Mouse (Mus musculus) forebrain, embryonic 12.5 days (tissue): Measurements from ENCODE around the gene Krtap1-4. TPM values are rescaled to one million over a fixed set of nuclear protein-coding genes. Genes with fewer than 3 reads are reported as not detected.

Experiments
- ATAC-seq: fragments of 200-750 bp; cut with Nextera tagmentation; 2 replicates; pipeline ENCODE4 v1.8.0; 2017; ENCODE audit warnings: moderate TSS enrichment; ENCODE audit not compliant: low FRiP score
- H3K27ac ChIP-seq: fragments of 300-500 bp; sonication (generic); 2 replicates; pipeline ENCODE4 v1.5.1; 2016; ENCODE audit warnings: mild to moderate bottlenecking
- H3K27me3 ChIP-seq: fragments of 300-500 bp; sonication (generic); 2 replicates; pipeline ENCODE4 v1.6.1; 2016; ENCODE audit warnings: mild to moderate bottlenecking
- H3K36me3 ChIP-seq: fragments of 300-500 bp; sonication (generic); replicated peaks from 2 replicates; pipeline ENCODE4 v1.6.1; 2016; ENCODE audit warnings: mild to moderate bottlenecking
- H3K4me1 ChIP-seq: fragments of 300-500 bp; sonication (generic); 2 replicates; pipeline ENCODE4 v1.6.1; 2016
- H3K4me2 ChIP-seq: fragments of 300-500 bp; sonication (generic); 2 replicates; pipeline ENCODE4 v1.6.1; 2016; ENCODE audit warnings: mild to moderate bottlenecking, moderate library complexity
- H3K4me3 ChIP-seq: fragments of 300-500 bp; sonication (generic); replicated peaks from 2 replicates; pipeline ENCODE4 v1.5.1; 2016; ENCODE audit warnings: mild to moderate bottlenecking
- H3K9ac ChIP-seq: fragments of 300-500 bp; sonication (generic); 2 replicates; pipeline ENCODE4 v1.6.1; 2016; ENCODE audit warnings: mild to moderate bottlenecking
- H3K9me3 ChIP-seq: fragments of 300-500 bp; sonication (generic); 2 replicates; pipeline ENCODE4 v1.6.1; 2016
- WGBS: fragments of 180-500 bp; shearing (Covaris S2); methylation state at CpG from one replicate; pipeline ENCODE4 v1.1.7; 2016; 5-methylcytosine and 5-hydroxymethylcytosine counted together
- polyA plus RNA-seq: library from polyadenylated mRNA; unstranded; fragments of >200 nt; fragmentation: Nextera tagmentation; extraction: Ambion mirVana; gene quantifications from 2 replicates; pipeline ENCODE4 v1.2.1, GENCODE M21; 2016

The Krtap1-4 gene
- polyA plus RNA-seq, 1 experiment from 2014 or later = not detected

DNA sequence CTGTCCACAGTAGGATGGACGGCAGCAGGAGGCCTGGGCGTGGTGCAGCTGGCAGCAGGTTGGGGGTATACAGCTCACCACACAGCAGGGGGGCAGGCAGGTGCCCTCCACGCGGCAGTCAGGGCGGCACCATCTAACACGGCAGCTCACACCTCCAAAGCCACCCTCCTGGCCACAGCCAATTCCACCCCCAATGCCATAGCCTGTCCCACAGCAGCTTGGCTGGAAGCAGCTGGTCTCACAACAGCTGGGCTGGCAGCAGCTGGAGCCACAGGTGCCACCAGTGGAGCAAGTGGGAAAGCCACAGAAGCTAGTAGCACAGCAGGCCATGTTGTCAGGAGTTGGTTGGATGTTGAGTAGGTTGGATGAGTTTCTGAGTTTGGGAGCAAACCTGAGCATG, 2.8 kb downstream of the Krtap1-4 start, which contains the start of gene Krtap1-5:
Krtap1-5 (minus strand) TSS at position 381 of the 400 bp plus-strand sequence.
- H3K9ac ChIP-seq = no peak within 1 kb of the TSS
- WGBS = 87% methylated on average over 6 of the region's 6 CpGs
- no peaks in the 10 kb centered on the region; the same call in 1 of the 2 replicates for H3K27me3 ChIP-seq
- H3K4me3 ChIP-seq = no peak within 1 kb of the TSS
- H3K4me2 ChIP-seq = no peak within 1 kb of the TSS
- no peak within 1 kb of the TSS for H3K27ac ChIP-seq
- no peaks in the 10 kb centered on the region for H3K9me3 ChIP-seq
- H3K4me1 ChIP-seq = no peaks in the 10 kb centered on the region
- no peaks in the 10 kb centered on the region for H3K36me3 ChIP-seq
- ATAC-seq = no peak

DNA sequence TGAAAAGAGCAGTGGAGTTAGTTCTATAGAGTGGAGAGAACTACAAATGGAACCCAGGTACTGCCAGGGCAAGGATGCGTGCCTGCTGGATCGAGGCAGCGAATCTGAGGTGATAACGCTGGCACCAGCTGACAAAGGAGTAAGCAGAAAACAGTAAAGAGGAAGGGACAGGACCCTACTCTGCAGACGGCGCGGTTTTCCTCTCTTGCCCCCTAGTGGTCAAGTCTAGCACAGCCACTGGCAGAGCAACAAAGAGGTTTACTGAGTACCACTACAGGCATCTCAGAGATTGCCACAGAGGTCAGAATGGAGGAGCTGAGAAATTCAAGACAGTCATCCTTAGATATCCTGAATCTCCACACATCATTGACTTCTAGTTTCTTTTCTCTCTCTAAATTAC, 9.3 kb downstream of the Krtap1-4 start:
- no peak overlapping the region for H3K4me3 ChIP-seq
- H3K36me3 ChIP-seq = no peaks in the 10 kb centered on the region
- peak overlapping the region; percentile 45 for H3K4me2 ChIP-seq
- ATAC-seq = peak; percentile 81; the same call in 1 of the 2 replicates
- H3K4me1 ChIP-seq = no peaks in the 10 kb centered on the region
- H3K27ac ChIP-seq = no peak overlapping the region
- no peaks in the 10 kb centered on the region for H3K9me3 ChIP-seq
- WGBS = 0% methylated on average over 7 of the region's 7 CpGs
- no peak overlapping the region for H3K9ac ChIP-seq
- no peaks in the 10 kb centered on the region for H3K27me3 ChIP-seq

DNA sequence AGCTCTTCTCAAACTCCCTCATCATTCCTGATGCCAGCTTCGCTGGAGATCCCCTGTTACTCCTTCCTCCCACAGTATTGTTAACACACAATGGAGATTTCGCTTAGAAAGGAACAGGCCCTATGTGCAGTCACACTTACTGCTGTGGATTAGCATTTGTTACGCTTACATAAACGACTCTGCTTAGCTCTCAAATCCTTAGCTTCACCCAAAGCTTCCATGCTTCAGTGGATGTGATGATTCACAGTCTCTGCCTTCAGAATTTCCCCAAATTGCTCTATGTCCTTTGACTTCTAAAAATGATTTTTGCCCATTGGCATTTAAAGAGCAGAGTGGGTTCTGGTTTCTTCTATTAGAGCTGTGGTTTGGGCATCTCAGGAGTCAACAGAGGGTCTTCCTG, 10.3 kb downstream of the Krtap1-4 start:
- H3K27me3 ChIP-seq = no peaks in the 10 kb centered on the region
- H3K4me3 ChIP-seq = no peak overlapping the region
- no peaks in the 10 kb centered on the region for H3K9me3 ChIP-seq
- no peak overlapping the region for H3K27ac ChIP-seq
- H3K4me1 ChIP-seq = no peaks in the 10 kb centered on the region
- 19% methylated on average over 4 of the region's 4 CpGs for WGBS
- no peak overlapping the region for H3K4me2 ChIP-seq
- ATAC-seq = no peak
- no peak overlapping the region for H3K9ac ChIP-seq
- no peaks in the 10 kb centered on the region for H3K36me3 ChIP-seq

DNA sequence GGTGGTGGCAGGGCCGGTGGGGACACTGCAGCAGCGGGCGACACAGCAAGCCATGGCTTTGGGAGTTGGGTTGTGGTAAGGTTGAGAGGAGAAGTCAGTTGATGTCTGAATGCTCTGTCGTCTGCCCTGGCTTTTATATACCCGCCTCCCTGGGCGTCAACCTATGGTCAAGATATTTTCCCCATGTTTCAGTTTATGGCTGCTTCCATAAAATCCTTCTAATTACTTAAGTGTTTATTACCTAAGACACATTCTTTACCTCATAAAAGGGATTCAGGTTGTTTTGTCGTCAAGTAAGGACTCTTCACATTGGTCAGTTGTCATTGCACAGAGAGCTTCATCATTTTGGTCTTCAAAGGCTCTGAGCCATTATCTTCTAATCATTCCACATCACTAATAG, 16.9 kb downstream of the Krtap1-4 start, which contains the start of gene Krtap3-1:
Krtap3-1 (minus strand) TSS at position 101 of the 400 bp plus-strand sequence.
- Histone ChIP-seq H3K27ac (no peak within 1 kb of the TSS), H3K4me3 (no peak within 1 kb of the TSS), H3K9ac (no peak within 1 kb of the TSS), H3K4me2 (no peak within 1 kb of the TSS), H3K27me3 (no peaks in the 10 kb centered on the region), H3K36me3 (no peaks in the 10 kb centered on the region), H3K4me1 (no peaks in the 10 kb centered on the region), H3K9me3 (no peaks in the 10 kb centered on the region)
- WGBS = 87% methylated on average over 7 of the region's 7 CpGs
- ATAC-seq = no peak

DNA sequence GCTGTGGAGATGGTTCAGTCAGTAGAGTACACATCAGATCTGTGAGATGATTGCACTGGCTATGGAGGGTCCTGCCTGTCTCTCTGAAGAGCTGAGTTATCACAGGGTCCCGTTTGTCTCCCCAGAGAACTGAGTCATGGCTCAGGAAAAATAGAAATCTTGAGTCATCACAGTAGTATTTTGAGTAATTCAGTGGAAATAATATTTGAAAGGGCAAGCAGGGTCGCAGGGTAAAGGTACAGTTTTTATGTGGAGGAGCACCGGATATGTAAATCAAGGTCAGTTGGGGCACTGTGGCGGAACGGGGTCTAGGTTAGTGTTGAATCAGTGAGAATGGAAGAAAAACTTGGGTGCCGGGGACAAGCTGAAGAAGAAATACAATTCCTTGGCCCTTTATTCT, 20.9 kb downstream of the Krtap1-4 start:
- H3K4me3 ChIP-seq = no peak overlapping the region
- H3K9ac ChIP-seq = no peak overlapping the region
- ATAC-seq = no peak
- H3K9me3 ChIP-seq = no peaks in the 10 kb centered on the region
- H3K4me2 ChIP-seq = no peak overlapping the region
- no peaks in the 10 kb centered on the region for H3K27me3 ChIP-seq
- no peaks in the 10 kb centered on the region for H3K4me1 ChIP-seq
- no peak overlapping the region for H3K27ac ChIP-seq
- WGBS = 82% methylated on average over 6 of the region's 6 CpGs
- H3K36me3 ChIP-seq = no peaks in the 10 kb centered on the region

DNA sequence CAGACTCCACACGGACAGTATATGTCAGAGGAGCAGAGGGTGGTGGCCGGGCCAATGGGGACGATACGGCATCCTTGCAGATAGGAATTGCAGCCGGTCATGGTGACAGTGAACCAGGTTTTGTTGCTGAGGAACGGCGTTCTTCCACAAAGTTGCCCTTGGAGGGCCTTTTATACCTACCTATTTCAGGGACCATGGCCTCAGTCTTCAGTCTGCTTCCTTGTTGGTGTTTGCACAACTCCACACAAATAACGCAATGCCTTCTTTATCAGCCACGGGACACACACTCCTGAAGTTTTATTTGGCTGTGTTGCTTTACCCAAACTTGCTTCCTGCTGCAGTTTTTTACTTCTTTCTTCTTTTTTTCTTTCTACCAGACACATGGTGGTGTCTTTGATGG, 24.1 kb downstream of the Krtap1-4 start, which contains the start of gene Gm11939:
Gm11939 (minus strand) TSS at position 101 of the 400 bp plus-strand sequence.
- ATAC-seq = no peak
- Histone ChIP-seq H3K27ac (no peak within 1 kb of the TSS), H3K36me3 (no peaks in the 10 kb centered on the region), H3K4me3 (no peak within 1 kb of the TSS), H3K9ac (no peak within 1 kb of the TSS), H3K4me2 (no peak within 1 kb of the TSS), H3K9me3 (no peaks in the 10 kb centered on the region), H3K27me3 (no peaks in the 10 kb centered on the region), H3K4me1 (no peaks in the 10 kb centered on the region)
- WGBS = 92% methylated on average over 9 of the region's 9 CpGs

DNA sequence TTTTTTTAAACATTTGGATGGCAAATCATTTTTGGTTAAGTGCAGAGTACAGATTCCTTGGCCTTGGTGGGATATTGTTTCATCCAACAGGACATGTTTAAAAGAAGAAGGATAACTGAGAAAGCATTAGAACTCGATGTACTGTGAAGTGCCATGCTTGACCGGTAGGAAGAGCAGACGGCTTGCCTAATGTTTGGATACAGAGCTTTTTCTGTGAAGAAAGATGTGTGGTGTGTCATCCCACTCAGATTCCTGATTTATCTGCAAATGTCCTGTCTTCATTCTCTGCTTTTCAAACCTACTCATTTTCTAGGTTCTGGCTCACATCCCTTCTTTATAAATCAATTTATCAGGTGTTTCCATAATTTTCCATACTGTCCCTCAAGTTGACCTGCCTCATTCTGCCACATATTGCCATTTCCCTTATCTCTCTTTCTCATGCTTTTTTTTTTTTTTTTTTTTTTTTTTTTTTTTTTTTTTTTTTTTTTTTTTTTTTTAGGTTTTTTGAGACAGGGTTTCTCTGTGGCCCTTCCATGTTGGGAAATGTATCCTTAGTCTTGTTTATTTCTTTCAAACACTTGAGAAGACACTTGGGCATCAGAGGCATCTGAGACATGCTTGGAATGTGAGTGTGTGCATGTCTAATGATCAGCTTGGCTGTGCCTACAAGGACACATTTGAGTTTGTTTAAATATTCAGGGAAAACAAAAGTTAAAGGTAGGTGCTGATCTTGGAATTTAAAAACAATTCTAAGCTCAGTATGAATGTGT, 25.3 kb downstream of the Krtap1-4 start:
- Histone ChIP-seq H3K27ac (no peak overlapping the region), H3K9ac (no peak overlapping the region), H3K36me3 (no peaks in the 10 kb centered on the region), H3K4me3 (no peak overlapping the region), H3K9me3 (no peaks in the 10 kb centered on the region), H3K27me3 (no peaks in the 10 kb centered on the region), H3K4me2 (no peak overlapping the region), H3K4me1 (no peaks in the 10 kb centered on the region)
- ATAC-seq = no peak
- WGBS = 96% methylated on average over 3 of the region's 3 CpGs

DNA sequence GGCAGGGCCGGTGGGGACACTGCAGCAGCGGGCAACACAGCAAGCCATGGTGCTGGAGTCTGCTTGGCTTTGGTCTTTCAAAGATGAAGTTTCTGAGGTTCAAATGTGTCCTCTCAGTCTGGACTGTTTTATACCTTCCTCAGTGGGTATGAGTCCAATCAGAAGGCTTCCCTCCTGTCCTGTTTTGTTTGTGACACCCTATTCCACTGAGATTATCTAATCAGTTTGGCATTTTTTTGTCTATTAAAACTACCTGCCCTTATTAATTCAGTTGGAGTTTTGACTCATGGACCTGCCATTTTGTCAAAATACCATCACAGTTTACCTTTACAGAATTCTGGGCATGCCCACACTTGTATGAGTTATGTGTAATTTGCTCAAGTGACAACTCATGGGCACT, 26.7 kb downstream of the Krtap1-4 start, which contains the start of gene Krtap3-2:
Krtap3-2 (minus strand) TSS at position 101 of the 400 bp plus-strand sequence.
- no peaks in the 10 kb centered on the region for H3K4me1 ChIP-seq
- no peak for ATAC-seq
- H3K4me3 ChIP-seq = no peak within 1 kb of the TSS
- H3K9ac ChIP-seq = no peak within 1 kb of the TSS
- no peaks in the 10 kb centered on the region for H3K36me3 ChIP-seq
- H3K9me3 ChIP-seq = no peaks in the 10 kb centered on the region
- peaks cover 3% of the 10 kb centered on the region; the same call in 1 of the 2 replicates for H3K27me3 ChIP-seq
- no peak within 1 kb of the TSS for H3K4me2 ChIP-seq
- 100% methylated on average over 2 of the region's 2 CpGs for WGBS
- no peak within 1 kb of the TSS for H3K27ac ChIP-seq

DNA sequence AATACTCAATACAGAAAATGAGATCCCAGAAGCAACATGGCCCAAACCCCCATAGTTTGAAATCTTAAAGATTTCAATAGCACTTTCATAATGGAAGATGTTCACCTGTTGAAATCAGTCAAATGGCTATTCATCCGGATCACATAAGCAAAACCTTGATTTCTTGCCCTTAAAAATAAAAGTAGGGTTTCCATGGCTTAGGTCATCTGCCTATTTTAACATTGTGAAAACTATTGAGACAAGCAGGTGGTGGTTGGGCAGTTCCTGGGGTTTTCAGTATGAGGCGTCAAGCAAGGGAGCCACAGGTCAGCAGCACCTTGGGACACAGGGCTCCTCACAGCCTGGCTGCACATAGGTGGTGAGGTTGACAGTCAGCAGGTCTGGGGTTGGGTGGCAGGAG, 27.3 kb downstream of the Krtap1-4 start:
- no peaks in the 10 kb centered on the region for H3K36me3 ChIP-seq
- peaks cover 3% of the 10 kb centered on the region; the same call in 1 of the 2 replicates for H3K27me3 ChIP-seq
- H3K9ac ChIP-seq = no peak overlapping the region
- WGBS = 91% methylated on average over 2 of the region's 2 CpGs
- no peak overlapping the region for H3K4me3 ChIP-seq
- no peaks in the 10 kb centered on the region for H3K9me3 ChIP-seq
- H3K4me1 ChIP-seq = no peaks in the 10 kb centered on the region
- H3K4me2 ChIP-seq = no peak overlapping the region
- no peak for ATAC-seq
- no peak overlapping the region for H3K27ac ChIP-seq

DNA sequence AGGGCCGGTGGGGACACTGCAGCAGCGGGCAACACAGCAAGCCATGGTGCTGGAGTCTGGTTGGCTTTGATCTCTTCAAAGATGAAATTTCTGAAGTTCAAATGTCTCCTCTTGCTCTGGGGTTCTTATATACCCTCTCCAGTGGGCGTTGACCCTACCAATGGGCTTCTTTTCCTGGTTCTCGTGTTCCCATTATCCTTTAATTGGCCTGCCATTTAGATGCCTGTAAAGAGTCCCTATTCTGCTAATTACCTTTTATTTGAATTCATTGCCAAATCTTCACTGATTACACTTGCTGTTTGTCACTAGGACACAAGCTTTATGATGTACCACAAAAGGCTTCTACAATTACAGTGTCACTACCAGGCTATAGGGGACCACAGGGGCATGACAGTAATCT, 32.7 kb downstream of the Krtap1-4 start, which contains the start of gene Krtap3-3:
Krtap3-3 (minus strand) TSS at position 101 of the 400 bp plus-strand sequence.
- Histone ChIP-seq H3K4me3 (no peak within 1 kb of the TSS), H3K9ac (no peak within 1 kb of the TSS), H3K4me1 (no peaks in the 10 kb centered on the region), H3K27me3 (peaks cover 11% of the 10 kb centered on the region; the same call in 1 of the 2 replicates), H3K27ac (no peak within 1 kb of the TSS), H3K9me3 (no peaks in the 10 kb centered on the region), H3K4me2 (no peak within 1 kb of the TSS), H3K36me3 (no peaks in the 10 kb centered on the region)
- WGBS = 64% methylated on average over 4 of the region's 4 CpGs
- no peak for ATAC-seq

DNA sequence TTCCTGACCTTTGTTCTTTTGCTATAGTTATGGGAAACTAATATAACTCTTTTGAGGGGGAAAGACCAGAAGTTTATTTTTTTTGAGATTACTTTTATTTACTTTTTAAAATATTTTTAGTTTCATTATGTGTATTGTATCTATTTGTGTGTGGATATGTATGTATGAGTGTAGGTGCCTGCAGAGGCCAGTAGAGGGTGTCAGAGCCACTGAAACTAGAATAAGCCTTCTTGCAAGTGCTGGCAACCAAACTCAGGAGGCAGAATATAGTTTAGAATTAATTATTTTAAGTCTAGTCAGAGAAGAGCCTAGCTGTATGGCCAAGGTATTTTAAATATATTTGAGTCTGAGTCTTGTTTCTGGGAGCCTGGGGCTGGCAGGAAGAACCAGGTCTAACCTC, 35.6 kb downstream of the Krtap1-4 start:
- no peak overlapping the region for H3K4me3 ChIP-seq
- H3K4me1 ChIP-seq = no peaks in the 10 kb centered on the region
- no peak overlapping the region for H3K27ac ChIP-seq
- no peak overlapping the region for H3K4me2 ChIP-seq
- no peaks in the 10 kb centered on the region for H3K9me3 ChIP-seq
- no peak for ATAC-seq
- H3K36me3 ChIP-seq = no peaks in the 10 kb centered on the region
- peaks cover 11% of the 10 kb centered on the region; the same call in 1 of the 2 replicates for H3K27me3 ChIP-seq
- H3K9ac ChIP-seq = no peak overlapping the region

DNA sequence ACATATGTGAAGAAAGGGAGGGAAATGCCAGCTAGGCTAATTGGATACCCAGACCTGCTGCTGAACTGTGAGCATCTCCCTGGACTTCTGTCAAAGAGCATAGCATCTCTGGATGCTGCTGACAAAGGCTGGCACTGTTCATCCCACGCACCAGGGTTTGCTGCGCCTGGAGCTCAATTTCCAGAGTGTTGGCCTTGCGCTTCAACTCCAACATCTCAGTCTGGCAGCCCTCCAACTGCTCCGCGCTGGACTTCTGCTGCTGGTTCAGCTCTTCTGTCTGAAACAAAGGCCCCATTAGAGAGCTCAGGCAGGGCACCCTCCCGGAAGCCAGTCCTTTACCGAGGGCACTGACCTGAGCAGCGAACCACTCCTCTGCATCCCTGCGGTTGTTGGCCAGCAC, 43.7 kb downstream of the Krtap1-4 start:
- Histone ChIP-seq H3K9me3 (no peaks in the 10 kb centered on the region), H3K27me3 (no peaks in the 10 kb centered on the region), H3K4me3 (no peak overlapping the region), H3K27ac (no peak overlapping the region), H3K9ac (no peak overlapping the region), H3K36me3 (no peaks in the 10 kb centered on the region), H3K4me1 (no peaks in the 10 kb centered on the region), H3K4me2 (no peak overlapping the region)
- WGBS = 64% methylated on average over 9 of the region's 9 CpGs
- ATAC-seq = no peak
